Mouse (Mus musculus): ENCODE data around the gene Fbln5. TPM values are rescaled to one million over a fixed set of nuclear protein-coding genes. Genes with fewer than 3 reads are reported as not detected.
A peak's percentile ranks its signal among the peaks of the same experiment; 100 is the strongest.

Fbln5 gene
- total RNA-seq, 1 experiment from 2014 or later: 55.6 TPM

- no peak for DNase-seq
These were observed 56.8 kb downstream of the Fbln5 start for GRCm38 (mm10) chr12:101762054-101762453.

GRCm38 (mm10) chr12:101759440-101760045 is 59.3 kb downstream of the Fbln5 start:
- DNase-seq: no peak

GRCm38 (mm10) chr12:101758698-101759097 is 60.2 kb downstream of the Fbln5 start:
- no peak for DNase-seq

- DNase-seq: no peak
These were observed 76.5 kb downstream of the Fbln5 start for GRCm38 (mm10) chr12:101742375-101742774.

GRCm38 (mm10) chr12:101740486-101740885 is 78.4 kb downstream of the Fbln5 start:
- no peak for DNase-seq

- DNase-seq: no peak
These were observed 78.8 kb downstream of the Fbln5 start for GRCm38 (mm10) chr12:101740045-101740444.

- DNase-seq: peak; percentile 18
These were observed 100.1 kb downstream of the Fbln5 start for GRCm38 (mm10) chr12:101718755-101719150.

DNA sequence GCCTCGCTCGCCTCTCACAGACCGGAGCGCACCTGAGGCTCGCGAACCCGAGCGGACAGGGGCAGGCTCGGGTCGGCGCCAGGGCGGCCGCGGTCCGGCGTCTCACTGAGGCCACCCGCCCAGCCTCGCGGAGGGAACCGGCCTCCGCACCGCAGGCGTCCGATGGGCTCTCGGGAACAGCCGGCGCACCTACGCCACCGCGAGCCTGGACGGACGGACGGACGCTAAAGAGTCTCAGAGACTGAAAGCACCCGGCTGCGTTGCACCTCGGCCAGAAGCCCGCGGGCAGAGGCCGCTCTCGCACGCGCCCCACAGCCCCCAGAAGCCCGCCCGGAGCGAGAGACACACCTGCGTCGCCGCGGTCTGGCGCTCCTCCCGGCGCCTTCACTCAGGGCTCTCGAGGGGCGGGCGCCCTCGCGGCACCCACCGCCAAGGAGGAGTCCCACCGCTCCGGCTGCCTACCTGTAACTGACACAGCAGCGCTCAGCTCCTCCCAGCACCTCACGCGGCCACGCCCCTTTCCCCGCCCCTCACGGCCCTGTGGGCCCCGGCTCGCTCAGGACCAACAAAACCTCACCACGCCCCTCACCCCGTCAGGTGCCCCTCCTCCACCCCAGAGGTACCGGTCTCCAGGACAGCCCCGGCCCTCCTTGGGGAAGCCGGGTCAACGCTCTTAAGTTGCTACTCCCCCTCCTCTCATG is 100.7 kb downstream of the Fbln5 start, which contains the start of gene Tc2n:
Gene Tc2n (minus strand): TSS at position 470 of the 701 bp plus-strand sequence.
- DNase-seq: peak; percentile 79

DNA sequence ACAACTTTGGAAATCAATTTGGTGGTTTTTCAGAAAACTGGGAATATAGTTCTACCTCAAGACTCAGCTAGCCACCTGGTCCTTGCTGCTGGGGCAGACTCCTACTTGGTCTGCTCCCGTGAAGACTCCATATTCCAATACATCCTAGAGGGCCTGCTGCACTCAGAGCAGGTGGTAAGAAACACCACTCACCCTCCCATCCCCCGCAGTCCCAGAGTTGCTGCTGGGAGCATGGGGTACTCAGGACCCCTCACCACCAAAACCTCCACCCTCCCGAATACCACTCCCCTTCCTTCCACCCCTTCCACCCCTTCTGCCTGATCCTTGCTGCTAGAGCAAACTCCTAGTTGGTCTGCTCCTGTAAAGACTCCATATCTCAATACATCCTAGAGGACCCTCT is 119.7 kb downstream of the Fbln5 start:
- no peak for DNase-seq

Other genes starting within 250 kb of the Fbln5 start
- 0.67 and 1.3 TPM in 2 replicates for gene Tc2n, start 100.5 kb downstream of the Fbln5 start, total RNA-seq (2021)
- gene Trip11, start 94.2 kb upstream of the Fbln5 start, total RNA-seq (2021): 41.5 and 42.3 TPM in 2 replicates
- 18.5 and 30.1 TPM in 2 replicates for gene Atxn3, start 139.2 kb upstream of the Fbln5 start, total RNA-seq (2021)
- gene Cpsf2, start 156.9 kb upstream of the Fbln5 start, total RNA-seq (2021): 39.6 and 39.7 TPM in 2 replicates

Measured in adrenal gland, postnatal 25 days (tissue).